Mouse (Mus musculus): ENCODE data around the gene D630003M21Rik. TPM values are rescaled to one million over a fixed set of nuclear protein-coding genes. Genes with fewer than 3 reads are reported as not detected.

Gene D630003M21Rik
- total and polyA plus RNA-seq, 2 experiments, result 0.46 to 0.69 TPM

DNA sequence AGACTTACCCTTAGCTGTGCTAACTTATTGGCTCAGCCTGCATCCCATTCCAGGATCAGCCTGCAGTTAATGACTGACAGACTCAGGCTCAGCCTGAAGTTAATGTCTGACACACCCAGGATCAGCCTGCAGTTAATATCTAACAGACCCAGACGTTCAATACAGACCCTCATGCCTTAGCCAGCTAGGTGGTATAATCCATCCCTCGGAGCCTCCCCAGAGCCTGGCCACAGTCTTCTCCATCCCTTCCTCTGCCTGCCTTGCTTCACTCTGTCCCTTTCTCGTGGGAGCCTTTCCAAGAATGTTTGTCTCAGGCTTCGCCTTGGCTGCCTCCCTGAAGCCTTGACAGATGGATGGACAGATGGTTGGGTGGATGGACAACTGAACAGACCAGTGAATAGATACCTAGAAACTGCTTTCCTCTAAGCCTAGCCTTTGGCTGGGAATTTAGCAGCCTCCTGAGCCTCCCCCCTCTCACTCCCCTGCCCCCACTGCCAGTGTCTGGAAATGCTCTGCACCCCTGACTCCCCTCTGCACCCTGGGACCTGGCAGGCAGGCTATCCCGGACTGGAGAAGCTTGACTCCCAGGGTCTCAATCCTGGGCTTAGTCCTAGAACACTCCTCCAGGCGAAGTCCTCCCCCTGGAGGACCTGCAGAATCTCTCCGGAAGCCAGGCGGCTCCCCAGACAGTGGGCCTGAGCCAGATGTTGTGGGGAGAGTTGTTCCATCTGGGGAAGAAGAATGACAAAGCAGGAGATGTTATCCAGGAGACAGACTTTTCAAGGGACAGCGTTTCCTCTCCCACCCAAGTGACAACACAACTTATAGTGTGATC, 13.5 kb downstream of the D630003M21Rik start:
- Histone ChIP-seq H3K36me3 (ENCODE audit: control insufficient read depth, insufficient read depth, low read length) (no peaks in the 10 kb centered on the region), H3K4me3 (ENCODE audit: insufficient read depth, low read depth, low read length) (no peak overlapping the region), H3K27me3 (ENCODE audit: control insufficient read depth, insufficient read depth, low read length) (no peaks in the 10 kb centered on the region), H3K4me1 (ENCODE audit: control insufficient read depth, insufficient read depth, low read length) (0 out of 2 replicates have a peak, but pooled peaks cover 4% of the 10 kb centered on the region), H3K79me2 (ENCODE audit: control insufficient read depth, insufficient read depth, low read length) (no peaks in the 10 kb centered on the region), H3K27ac (replicated peaks; ENCODE audit: insufficient read depth, low read depth, low read length) (no peak overlapping the region), H3K9ac (ENCODE audit: low read depth, low read length) (no peak overlapping the region)
- 42% methylated on average over 9 of the region's 9 CpGs for WGBS
- peak; percentile 50 for DNase-seq (ENCODE audit: extremely low read depth, low read depth, low spot score)
- TF ChIP-seq CTCF (IDR thresholded peaks at IDR 0.05; ENCODE audit: low read depth, low read length), result no peak
- TF ChIP-seq POLR2A (IDR thresholded peaks at IDR 0.05; ENCODE audit: extremely low read depth, insufficient read depth, low read length), result no peak

DNA sequence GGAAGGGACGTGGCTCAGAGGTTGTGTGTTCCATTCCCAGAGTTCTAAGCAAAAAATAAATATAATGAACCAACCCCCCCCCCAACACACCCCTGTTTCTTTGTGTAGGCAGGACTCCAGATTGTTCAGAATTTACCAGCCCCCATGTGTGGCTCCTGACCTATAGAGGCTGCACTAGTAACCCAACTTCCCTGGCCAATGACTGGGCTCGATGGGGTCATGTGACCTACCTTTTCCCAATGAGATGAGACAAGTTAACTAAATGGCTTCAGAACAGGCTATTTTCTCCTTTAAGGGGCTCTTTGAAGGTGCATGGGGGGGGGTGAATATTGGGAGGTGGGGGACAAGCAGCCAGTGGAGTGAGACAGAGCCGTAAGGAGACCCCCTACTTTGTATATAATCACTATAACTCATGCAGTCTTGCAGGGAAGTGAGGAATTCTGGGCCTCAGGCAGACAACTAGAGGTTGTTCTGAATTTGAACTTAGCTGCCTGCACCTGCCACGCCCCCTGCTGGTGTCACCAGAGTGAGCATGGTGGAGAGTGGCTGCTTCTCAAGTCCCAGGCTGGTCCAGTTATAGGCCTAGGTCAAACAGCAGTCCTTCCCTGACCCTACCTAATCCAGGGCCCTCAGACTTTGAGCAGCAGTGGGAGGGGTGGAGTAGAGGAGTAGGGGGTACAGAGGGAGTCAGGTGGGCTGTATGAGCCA, 17.1 kb downstream of the D630003M21Rik start:
- 0 out of 2 replicates have a peak, but pooled peaks cover 4% of the 10 kb centered on the region for H3K4me1 ChIP-seq (ENCODE audit: control insufficient read depth, insufficient read depth, low read length)
- no peak for DNase-seq (ENCODE audit: extremely low read depth, low read depth, low spot score)
- H3K4me3 ChIP-seq (ENCODE audit: insufficient read depth, low read depth, low read length), result no peak overlapping the region
- H3K27ac ChIP-seq (replicated peaks; ENCODE audit: insufficient read depth, low read depth, low read length), result no peak overlapping the region
- 54% methylated on average over 4 of the region's 4 CpGs for WGBS
- H3K36me3 ChIP-seq (ENCODE audit: control insufficient read depth, insufficient read depth, low read length), result no peaks in the 10 kb centered on the region
- no peak overlapping the region for H3K9ac ChIP-seq (ENCODE audit: low read depth, low read length)
- H3K79me2 ChIP-seq (ENCODE audit: control insufficient read depth, insufficient read depth, low read length), result no peaks in the 10 kb centered on the region
- TF ChIP-seq CTCF (IDR thresholded peaks at IDR 0.05; ENCODE audit: low read depth, low read length) (peak; percentile 69), POLR2A (IDR thresholded peaks at IDR 0.05; ENCODE audit: extremely low read depth, insufficient read depth, low read length) (no peak)
- no peaks in the 10 kb centered on the region for H3K27me3 ChIP-seq (ENCODE audit: control insufficient read depth, insufficient read depth, low read length)

DNA sequence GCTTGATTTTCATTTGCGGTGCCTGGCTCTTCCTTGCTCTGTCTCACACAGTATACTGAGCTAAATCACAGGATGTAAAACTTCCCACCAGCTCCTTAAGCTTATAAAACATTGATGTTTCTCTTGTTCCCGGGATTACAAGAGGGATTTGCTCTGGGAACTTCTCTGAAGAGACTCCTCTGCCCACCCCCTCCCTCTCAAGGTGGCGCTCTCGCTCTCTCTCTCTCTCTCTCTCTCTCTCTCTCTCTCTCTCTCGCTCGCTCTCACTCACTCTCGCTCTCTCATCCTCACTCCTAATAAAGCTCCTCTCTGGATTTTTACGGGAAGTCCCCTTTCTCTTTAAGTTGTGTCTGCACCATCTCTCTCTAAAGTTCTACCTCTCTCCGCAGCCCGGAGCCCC, 18.1 kb downstream of the D630003M21Rik start:
- Histone ChIP-seq H3K36me3 (ENCODE audit: control insufficient read depth, insufficient read depth, low read length) (no peaks in the 10 kb centered on the region), H3K79me2 (ENCODE audit: control insufficient read depth, insufficient read depth, low read length) (no peaks in the 10 kb centered on the region), H3K27ac (replicated peaks; ENCODE audit: insufficient read depth, low read depth, low read length) (no peak overlapping the region), H3K4me1 (ENCODE audit: control insufficient read depth, insufficient read depth, low read length) (0 out of 2 replicates have a peak, but pooled peaks cover 4% of the 10 kb centered on the region), H3K27me3 (ENCODE audit: control insufficient read depth, insufficient read depth, low read length) (no peaks in the 10 kb centered on the region), H3K4me3 (ENCODE audit: insufficient read depth, low read depth, low read length) (no peak overlapping the region), H3K9ac (ENCODE audit: low read depth, low read length) (no peak overlapping the region)
- no peak for DNase-seq (ENCODE audit: extremely low read depth, low read depth, low spot score)
- 32% methylated on average over 10 of the region's 10 CpGs for WGBS
- TF ChIP-seq CTCF (IDR thresholded peaks at IDR 0.05; ENCODE audit: low read depth, low read length) (no peak), POLR2A (IDR thresholded peaks at IDR 0.05; ENCODE audit: extremely low read depth, insufficient read depth, low read length) (no peak)

DNA sequence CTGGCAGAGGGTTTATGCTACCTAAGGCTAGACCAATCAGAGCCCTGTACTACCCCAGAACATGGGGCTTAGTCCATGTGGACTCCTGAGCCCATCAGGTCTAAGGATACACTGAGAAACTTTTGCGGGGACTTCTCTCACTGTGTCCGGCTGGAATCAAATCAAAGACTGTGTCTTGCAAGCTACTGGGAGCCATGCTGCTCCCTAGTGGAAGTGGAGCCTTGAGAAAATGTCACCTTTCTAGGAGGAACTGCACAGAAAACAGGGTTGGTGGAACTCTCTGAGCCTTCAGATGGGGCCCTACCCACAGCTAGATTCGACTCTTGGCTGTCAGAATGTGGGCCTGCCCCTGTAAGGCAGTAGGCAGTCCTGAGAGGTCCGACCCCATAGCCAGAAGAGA, 18.5 kb downstream of the D630003M21Rik start:
- 0 out of 2 replicates have a peak, but pooled peaks cover 4% of the 10 kb centered on the region for H3K4me1 ChIP-seq (ENCODE audit: control insufficient read depth, insufficient read depth, low read length)
- no peaks in the 10 kb centered on the region for H3K79me2 ChIP-seq (ENCODE audit: control insufficient read depth, insufficient read depth, low read length)
- H3K27me3 ChIP-seq (ENCODE audit: control insufficient read depth, insufficient read depth, low read length), result no peaks in the 10 kb centered on the region
- TF ChIP-seq POLR2A (IDR thresholded peaks at IDR 0.05; ENCODE audit: extremely low read depth, insufficient read depth, low read length) (no peak), CTCF (IDR thresholded peaks at IDR 0.05; ENCODE audit: low read depth, low read length) (no peak)
- no peak overlapping the region for H3K4me3 ChIP-seq (ENCODE audit: insufficient read depth, low read depth, low read length)
- H3K9ac ChIP-seq (ENCODE audit: low read depth, low read length), result no peak overlapping the region
- WGBS, result 58% methylated on average over 4 of the region's 4 CpGs
- no peaks in the 10 kb centered on the region for H3K36me3 ChIP-seq (ENCODE audit: control insufficient read depth, insufficient read depth, low read length)
- DNase-seq (ENCODE audit: extremely low read depth, low read depth, low spot score), result no peak
- H3K27ac ChIP-seq (replicated peaks; ENCODE audit: insufficient read depth, low read depth, low read length), result no peak overlapping the region

DNA sequence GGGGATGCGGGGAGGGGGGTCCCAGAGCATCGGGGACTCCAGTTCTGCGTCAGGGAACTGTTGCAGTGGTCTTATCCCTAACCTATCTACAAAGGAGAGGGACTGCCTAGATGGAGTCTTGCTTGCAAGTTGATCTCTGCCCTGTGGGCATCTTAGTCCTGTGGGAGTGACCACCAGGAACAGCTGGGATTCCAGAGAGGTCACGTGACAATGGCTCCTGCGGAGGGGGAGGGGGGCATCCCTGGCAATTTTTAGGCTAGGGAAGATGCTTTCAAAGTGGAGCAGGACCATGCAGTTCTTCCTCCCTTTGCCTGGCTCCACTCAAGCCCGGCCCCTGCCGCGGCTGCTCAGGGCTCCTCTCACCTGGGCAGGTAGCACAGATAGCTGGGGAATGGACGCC, 19.2 kb downstream of the D630003M21Rik start:
- no peak for TF ChIP-seq CTCF (IDR thresholded peaks at IDR 0.05; ENCODE audit: low read depth, low read length)
- no peak for TF ChIP-seq POLR2A (IDR thresholded peaks at IDR 0.05; ENCODE audit: extremely low read depth, insufficient read depth, low read length)
- no peak overlapping the region for H3K9ac ChIP-seq (ENCODE audit: low read depth, low read length)
- no peaks in the 10 kb centered on the region for H3K4me1 ChIP-seq (ENCODE audit: control insufficient read depth, insufficient read depth, low read length)
- 74% methylated on average over 9 of the region's 9 CpGs for WGBS
- H3K4me3 ChIP-seq (ENCODE audit: insufficient read depth, low read depth, low read length), result no peak overlapping the region
- H3K27me3 ChIP-seq (ENCODE audit: control insufficient read depth, insufficient read depth, low read length), result no peaks in the 10 kb centered on the region
- no peak for DNase-seq (ENCODE audit: extremely low read depth, low read depth, low spot score)
- no peak overlapping the region for H3K27ac ChIP-seq (replicated peaks; ENCODE audit: insufficient read depth, low read depth, low read length)
- no peaks in the 10 kb centered on the region for H3K36me3 ChIP-seq (ENCODE audit: control insufficient read depth, insufficient read depth, low read length)
- no peaks in the 10 kb centered on the region for H3K79me2 ChIP-seq (ENCODE audit: control insufficient read depth, insufficient read depth, low read length)
